Mouse (Mus musculus): ENCODE measurements around the gene Lsm7. TPM values are rescaled to one million over a fixed set of nuclear protein-coding genes. Genes with fewer than 3 reads are reported as not detected.
A peak's percentile ranks its signal among the peaks of the same experiment; 100 is the strongest.

Gene Lsm7
- polyA plus RNA-seq, 1 experiment: 17.4 TPM

DNA sequence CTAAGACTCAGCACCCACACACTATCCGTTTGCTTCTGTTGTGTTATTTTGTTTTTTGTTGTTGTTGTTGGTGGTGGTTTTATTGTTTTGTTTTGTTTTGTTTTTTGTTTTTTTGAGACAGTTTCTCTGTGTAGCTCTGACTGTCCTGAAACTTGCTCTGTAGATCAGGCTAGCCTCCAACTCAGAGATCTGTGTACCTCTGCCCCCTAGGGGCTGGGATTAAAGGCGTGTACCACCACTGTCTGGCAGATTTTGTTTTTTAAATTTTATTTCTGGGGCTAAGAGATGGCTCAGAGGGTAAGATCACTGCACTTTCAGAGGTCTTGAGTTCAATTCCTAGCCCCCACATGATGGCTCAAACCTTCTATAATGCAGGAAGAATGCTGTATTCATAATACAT, 25.9 kb upstream of the Lsm7 start:
- Histone ChIP-seq H3K36me3 (ENCODE audit: control insufficient read depth) (no peaks in the 10 kb centered on the region), H3K4me3 (replicated peaks) (peak overlapping the region; percentile 28), H3K27me3 (ENCODE audit: control insufficient read depth) (peaks cover 8% of the 10 kb centered on the region), H3K9me3 (ENCODE audit: control insufficient read depth, low read length) (no peaks in the 10 kb centered on the region), H3K4me1 (ENCODE audit: control insufficient read depth) (peaks cover 51% of the 10 kb centered on the region)
- TF ChIP-seq TAL1 (IDR thresholded peaks at IDR 0.05; ENCODE audit: low read length) (no peak), GATA1 (IDR thresholded peaks at IDR 0.05; ENCODE audit: low read length) (no peak)

DNA sequence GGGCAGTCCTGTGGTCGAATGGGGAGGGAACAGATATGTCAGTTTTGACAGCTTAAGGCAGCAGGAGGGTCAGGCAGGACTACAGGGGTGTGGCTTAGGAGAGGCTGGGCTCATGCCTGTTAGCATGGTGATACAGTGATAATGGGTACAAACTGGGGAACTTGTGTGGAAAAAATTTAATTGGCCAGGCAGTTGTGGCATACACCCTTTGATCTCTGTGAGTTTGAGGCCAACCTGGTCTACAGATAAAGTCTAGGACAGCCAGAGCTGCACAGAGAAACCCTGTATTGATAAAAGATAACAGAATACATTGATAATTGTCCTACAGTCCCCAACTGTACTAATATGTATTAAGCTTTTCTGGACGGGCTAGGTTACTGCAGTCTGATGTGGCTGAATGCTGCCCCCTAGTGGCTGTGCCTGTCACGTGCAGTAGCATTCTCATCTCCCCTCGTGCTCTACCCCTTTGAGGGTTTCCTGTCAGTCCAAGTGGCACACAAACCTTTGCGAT, 25.2 kb upstream of the Lsm7 start:
- H3K4me1 ChIP-seq (ENCODE audit: control insufficient read depth): peaks cover 58% of the 10 kb centered on the region
- no peak for TF ChIP-seq GATA1 (IDR thresholded peaks at IDR 0.05; ENCODE audit: low read length)
- TF ChIP-seq TAL1 (IDR thresholded peaks at IDR 0.05; ENCODE audit: low read length): no peak
- H3K27me3 ChIP-seq (ENCODE audit: control insufficient read depth): peaks cover 8% of the 10 kb centered on the region
- H3K9me3 ChIP-seq (ENCODE audit: control insufficient read depth, low read length): no peaks in the 10 kb centered on the region
- no peaks in the 10 kb centered on the region for H3K36me3 ChIP-seq (ENCODE audit: control insufficient read depth)
- peak overlapping the region; percentile 28 for H3K4me3 ChIP-seq (replicated peaks)

GRCm38 (mm10) chr10:80876594-80876993, 21.6 kb upstream of the Lsm7 start:
- TF ChIP-seq TAL1 (IDR thresholded peaks at IDR 0.05; ENCODE audit: low read length): no peak
- no peak for TF ChIP-seq GATA1 (IDR thresholded peaks at IDR 0.05; ENCODE audit: low read length)
- H3K4me1 ChIP-seq (ENCODE audit: control insufficient read depth): peaks cover 80% of the 10 kb centered on the region

DNA sequence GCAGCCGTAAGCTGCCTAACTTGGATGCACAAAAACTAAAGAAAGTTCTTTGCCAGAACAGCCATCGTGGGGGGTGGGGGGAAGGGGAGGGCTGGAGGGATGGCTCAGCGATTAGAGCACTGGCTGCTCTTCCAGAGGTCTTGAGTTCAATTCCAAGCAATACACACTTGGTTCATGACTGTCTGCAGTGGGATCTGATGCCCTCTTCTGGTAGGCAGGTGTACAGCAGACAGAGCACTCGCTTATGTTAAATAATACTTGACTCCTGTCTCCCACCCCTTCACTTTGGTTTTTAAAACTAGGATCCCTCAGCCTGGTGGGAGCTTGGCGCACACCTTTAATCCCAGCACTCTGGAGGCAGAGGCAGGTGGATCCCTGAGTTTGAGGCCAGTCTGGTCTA, 21.0 kb upstream of the Lsm7 start:
- peaks cover 83% of the 10 kb centered on the region for H3K4me1 ChIP-seq (ENCODE audit: control insufficient read depth)
- H3K27me3 ChIP-seq (ENCODE audit: control insufficient read depth): peaks cover 16% of the 10 kb centered on the region
- peaks cover 2% of the 10 kb centered on the region; the same call in 1 of the 2 replicates for H3K9me3 ChIP-seq (ENCODE audit: control insufficient read depth, low read length)
- H3K4me3 ChIP-seq (replicated peaks): no peak overlapping the region
- TF ChIP-seq TAL1 (IDR thresholded peaks at IDR 0.05; ENCODE audit: low read length) (no peak), GATA1 (IDR thresholded peaks at IDR 0.05; ENCODE audit: low read length) (no peak)
- no peaks in the 10 kb centered on the region for H3K36me3 ChIP-seq (ENCODE audit: control insufficient read depth)

More at GRCm38 (mm10) chr10:80876594-80876993, 21.6 kb upstream of the Lsm7 start:
- H3K4me3 ChIP-seq (replicated peaks): no peak overlapping the region
- H3K27me3 ChIP-seq (ENCODE audit: control insufficient read depth): peaks cover 11% of the 10 kb centered on the region
- no peaks in the 10 kb centered on the region for H3K36me3 ChIP-seq (ENCODE audit: control insufficient read depth)
- H3K9me3 ChIP-seq (ENCODE audit: control insufficient read depth, low read length): no peaks in the 10 kb centered on the region

GRCm38 (mm10) chr10:80874035-80874434, 19.0 kb upstream of the Lsm7 start:
- Histone ChIP-seq H3K4me1 (ENCODE audit: control insufficient read depth) (peaks cover 75% of the 10 kb centered on the region), H3K9me3 (ENCODE audit: control insufficient read depth, low read length) (peaks cover 2% of the 10 kb centered on the region; the same call in 1 of the 2 replicates), H3K27me3 (ENCODE audit: control insufficient read depth) (peaks cover 16% of the 10 kb centered on the region), H3K4me3 (replicated peaks) (no peak overlapping the region), H3K36me3 (ENCODE audit: control insufficient read depth) (peaks cover 9% of the 10 kb centered on the region)
- no peak for TF ChIP-seq TAL1 (IDR thresholded peaks at IDR 0.05; ENCODE audit: low read length)
- no peak for TF ChIP-seq GATA1 (IDR thresholded peaks at IDR 0.05; ENCODE audit: low read length)

DNA sequence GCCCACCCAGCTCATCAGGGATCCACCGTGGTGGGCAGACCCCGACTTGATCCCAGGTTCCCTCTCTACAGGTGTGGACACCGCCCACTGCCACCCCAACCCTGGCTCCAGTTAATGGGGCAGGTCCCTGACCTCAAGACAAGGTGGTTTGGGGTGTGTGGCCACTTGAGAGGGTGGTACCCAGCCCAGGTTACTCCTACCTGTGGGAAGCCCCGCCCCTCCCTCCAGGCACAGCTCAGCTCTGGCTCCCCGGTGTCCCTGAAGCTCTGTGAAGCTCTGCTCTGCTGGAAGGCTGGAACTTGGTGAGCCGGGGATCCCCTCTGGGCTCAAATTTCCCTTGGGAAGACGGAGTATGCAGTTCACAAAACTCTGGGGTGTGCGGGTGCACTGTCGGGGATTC, 16.6 kb upstream of the Lsm7 start, which contains the start of gene Tmprss9:
Gene Tmprss9 (plus strand): TSS at position 268 of the 400 bp plus-strand sequence.
- no peak for TF ChIP-seq TAL1 (IDR thresholded peaks at IDR 0.05; ENCODE audit: low read length)
- no peak for TF ChIP-seq GATA1 (IDR thresholded peaks at IDR 0.05; ENCODE audit: low read length)
- Histone ChIP-seq H3K4me1 (ENCODE audit: control insufficient read depth) (peaks cover 66% of the 10 kb centered on the region), H3K4me3 (replicated peaks) (no peak within 1 kb of the TSS), H3K36me3 (ENCODE audit: control insufficient read depth) (peaks cover 34% of the 10 kb centered on the region), H3K9me3 (ENCODE audit: control insufficient read depth, low read length) (peaks cover 2% of the 10 kb centered on the region; the same call in 1 of the 2 replicates), H3K27me3 (ENCODE audit: control insufficient read depth) (peaks cover 16% of the 10 kb centered on the region)

- peaks cover 40% of the 10 kb centered on the region for H3K36me3 ChIP-seq (ENCODE audit: control insufficient read depth)
- H3K4me3 ChIP-seq (replicated peaks): no peak overlapping the region
- peaks cover 2% of the 10 kb centered on the region; the same call in 1 of the 2 replicates for H3K9me3 ChIP-seq (ENCODE audit: control insufficient read depth, low read length)
- H3K27me3 ChIP-seq (ENCODE audit: control insufficient read depth): peaks cover 16% of the 10 kb centered on the region
- TF ChIP-seq TAL1 (IDR thresholded peaks at IDR 0.05; ENCODE audit: low read length): no peak
- H3K4me1 ChIP-seq (ENCODE audit: control insufficient read depth): peaks cover 60% of the 10 kb centered on the region
These were observed 16.0 kb upstream of the Lsm7 start for GRCm38 (mm10) chr10:80870993-80871392.

DNA sequence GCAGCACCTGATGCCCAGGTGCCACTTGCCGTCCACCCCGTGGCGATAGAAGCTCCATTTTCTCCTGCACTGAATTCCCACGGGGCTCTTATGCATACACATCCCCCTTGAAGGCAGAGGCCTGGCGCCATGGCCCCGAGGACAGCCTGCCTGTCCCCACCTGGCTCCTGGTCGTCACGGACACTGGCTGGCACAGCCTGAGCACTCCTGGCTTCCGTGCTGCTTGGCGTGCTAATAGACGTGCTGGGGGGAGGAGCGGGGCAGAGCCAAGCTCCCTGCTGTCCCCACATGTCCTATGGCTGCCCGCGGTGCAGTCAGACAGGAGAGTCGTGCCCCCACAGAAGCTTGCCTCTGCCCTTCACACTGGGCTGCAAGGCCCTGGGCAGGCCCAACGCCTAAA, 9.4 kb upstream of the Lsm7 start:
- Histone ChIP-seq H3K4me3 (replicated peaks) (no peak overlapping the region), H3K4me1 (ENCODE audit: control insufficient read depth) (peaks cover 76% of the 10 kb centered on the region), H3K9me3 (ENCODE audit: control insufficient read depth, low read length) (no peaks in the 10 kb centered on the region), H3K27me3 (ENCODE audit: control insufficient read depth) (no peaks in the 10 kb centered on the region), H3K36me3 (ENCODE audit: control insufficient read depth) (peaks cover 97% of the 10 kb centered on the region)
- TF ChIP-seq TAL1 (IDR thresholded peaks at IDR 0.05; ENCODE audit: low read length) (no peak), GATA1 (IDR thresholded peaks at IDR 0.05; ENCODE audit: low read length) (no peak)

DNA sequence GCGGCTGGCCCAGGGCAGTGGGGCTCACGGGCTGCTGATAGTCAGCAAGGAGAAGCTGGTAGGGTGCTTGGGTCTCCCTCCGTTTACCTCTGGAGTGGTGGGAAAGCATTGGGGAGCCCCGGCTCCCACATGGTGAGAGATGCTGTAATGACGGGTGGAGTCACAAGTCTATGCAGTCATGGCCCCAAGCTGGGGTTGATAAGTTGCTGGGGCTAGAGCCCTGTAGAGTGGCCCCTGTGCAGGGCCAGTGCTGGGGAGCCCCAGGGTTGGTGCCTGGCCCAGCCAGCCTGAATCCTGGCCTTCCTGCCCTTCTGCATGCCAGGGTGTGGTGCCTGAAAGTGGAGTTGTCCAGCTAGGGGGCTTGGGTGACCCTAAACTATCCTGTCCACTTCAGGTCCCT, 7.3 kb upstream of the Lsm7 start:
- Histone ChIP-seq H3K9me3 (ENCODE audit: control insufficient read depth, low read length) (no peaks in the 10 kb centered on the region), H3K36me3 (ENCODE audit: control insufficient read depth) (peaks cover 92% of the 10 kb centered on the region), H3K4me3 (replicated peaks) (peak overlapping the region; percentile 49), H3K4me1 (ENCODE audit: control insufficient read depth) (peaks cover 84% of the 10 kb centered on the region), H3K27me3 (ENCODE audit: control insufficient read depth) (no peaks in the 10 kb centered on the region)
- TF ChIP-seq GATA1 (IDR thresholded peaks at IDR 0.05; ENCODE audit: low read length) (no peak), TAL1 (IDR thresholded peaks at IDR 0.05; ENCODE audit: low read length) (no peak)

All from erythroblast, embryonic 14.5 days (primary cell).